Mouse (Mus musculus): ENCODE measurements at regions not wholly inside any gene's neighbourhood (a gene's known extent, or its start where the extent isn't known, plus 50 kb on each side); places are given as distances from the start of the nearest gene placed in this dataset.

- peak; percentile 47 for DNase-seq (ENCODE audit: low read depth, low spot score)
These were observed 55.8 kb upstream of the Pak3 start for GRCm38 (mm10) chrX:143462632-143463031.

- peak; percentile 24 for DNase-seq (ENCODE audit: low read depth, low spot score)
These were observed 54.7 kb upstream of the Chrdl1 start for GRCm38 (mm10) chrX:143448636-143449346.

DNA sequence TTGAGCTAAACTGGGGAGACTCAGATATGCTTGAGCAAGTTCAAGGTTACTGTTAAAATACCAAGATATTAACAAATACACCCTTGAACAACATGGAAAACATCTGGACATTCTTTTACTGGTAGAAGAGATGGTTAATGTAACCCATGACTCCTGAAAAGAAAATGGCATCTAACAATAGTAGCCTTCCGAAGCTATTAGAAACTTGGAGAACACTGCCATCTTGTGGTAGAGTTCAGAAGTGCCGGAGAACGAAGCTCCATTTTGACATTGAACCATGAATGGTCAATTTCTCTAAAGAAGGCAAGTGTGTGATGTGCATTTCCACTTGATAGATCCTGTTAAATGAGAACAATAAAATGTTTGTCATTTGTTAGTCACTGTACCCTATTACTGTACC lies 50.5 kb upstream of the Chrdl1 start:
- peak; percentile 54 for DNase-seq (ENCODE audit: low read depth, low spot score)

Measured in brain, adult 2 months (tissue).